Mouse (Mus musculus): ENCODE data around the gene B230217C12Rik.

- no peak for TF ChIP-seq CTCF (IDR thresholded peaks at IDR 0.05; ENCODE audit: borderline replicate concordance, extremely low read depth, insufficient read depth, insufficient read length)
- no peak for TF ChIP-seq POLR2A (IDR thresholded peaks at IDR 0.05; ENCODE audit: borderline replicate concordance, extremely low read depth, insufficient read depth, insufficient read length, poor library complexity, severe bottlenecking)
These were observed 44.8 kb downstream of the B230217C12Rik start for GRCm38 (mm10) chr11:97885296-97885915.
